Mouse (Mus musculus) liver, adult 2 months (tissue): ENCODE data around the gene Sp7. TPM values are rescaled to one million over a fixed set of nuclear protein-coding genes. Genes with fewer than 3 reads are reported as not detected.
A peak's percentile ranks its signal among the peaks of the same experiment; 100 is the strongest.

ENCODE experiments used
- DNase-seq: peaks from one replicate; pipeline ENCODE4 v3.0.0-alpha.2; 2011; ENCODE audit warnings: low read depth, low spot score; ENCODE audit errors: extremely low read depth
- H3K27ac ChIP-seq: fragments of 200-500 bp; replicated peaks from 2 replicates; pipeline ENCODE4 v1.5.1; 2012; ENCODE audit warnings: low read depth, mild to moderate bottlenecking, control low read depth, inconsistent platforms, low read length; ENCODE audit not compliant: insufficient read depth
- H3K27me3 ChIP-seq: fragments of 200-500 bp; 2 replicates; pipeline ENCODE4 v1.6.1; 2012; ENCODE audit warnings: mild to moderate bottlenecking, moderate library complexity, low read length, inconsistent platforms; ENCODE audit not compliant: control insufficient read depth, insufficient read depth
- H3K36me3 ChIP-seq: fragments of 200-500 bp; 2 replicates; pipeline ENCODE4 v1.6.1; 2012; ENCODE audit warnings: low read length, inconsistent platforms; ENCODE audit not compliant: control insufficient read depth, insufficient read depth
- H3K4me1 ChIP-seq: fragments of 200-500 bp; 2 replicates; pipeline ENCODE4 v1.6.1; 2011; ENCODE audit warnings: low read length; ENCODE audit not compliant: control insufficient read depth, insufficient read depth
- H3K4me3 ChIP-seq: fragments of 200-500 bp; 2 replicates; pipeline ENCODE4 v1.5.1; 2011; ENCODE audit warnings: low read depth, mild to moderate bottlenecking, control low read depth, low read length, moderate library complexity; ENCODE audit not compliant: insufficient read depth
- H3K79me2 ChIP-seq: fragments of 200-500 bp; 2 replicates; pipeline ENCODE4 v1.6.1; 2012; ENCODE audit warnings: inconsistent platforms, mild to moderate bottlenecking, low read length, moderate library complexity; ENCODE audit not compliant: control insufficient read depth, insufficient read depth
- H3K9ac ChIP-seq: fragments of 200-500 bp; 2 replicates; pipeline ENCODE4 v1.6.1; 2012; ENCODE audit warnings: low read depth, mild to moderate bottlenecking, control low read depth, inconsistent platforms, low read length
- CTCF ChIP-seq: fragments of 200-500 bp; IDR thresholded peaks from 2 replicates; pipeline ENCODE4 v1.5.1; 2011; ENCODE audit warnings: low read depth, low read length, control low read depth
- POLR2A ChIP-seq: fragments of 200-500 bp; IDR thresholded peaks from 2 replicates; pipeline ENCODE4 v1.6.1; 2011; ENCODE audit warnings: low read length, control low read depth; ENCODE audit not compliant: insufficient read depth; ENCODE audit errors: extremely low read depth
- WGBS: fragments of 180-500 bp; shearing (Covaris S2); methylation state at CpG from one replicate; pipeline ENCODE4 v1.1.7; 2018; 5-methylcytosine and 5-hydroxymethylcytosine counted together
- polyA plus RNA-seq: library from polyadenylated mRNA; depleted of rRNA; stranded (reverse); fragments of >200 nt; gene quantifications from 2 replicates; pipeline ENCODE4 v1.2.3, GENCODE M21; 2012
- total RNA-seq: library from RNA; depleted of rRNA; stranded (reverse); fragments of >200 nt; gene quantifications from 2 replicates; pipeline ENCODE4 v1.2.3, GENCODE M21; 2014

The Sp7 gene
- total and polyA plus RNA-seq, 2 experiments: not detected

GRCm38 (mm10) chr15:102350942-102351291 is 16.1 kb downstream of the Sp7 start:
- H3K79me2 ChIP-seq: no peaks in the 10 kb centered on the region
- H3K36me3 ChIP-seq: no peaks in the 10 kb centered on the region
- H3K4me1 ChIP-seq: peaks cover 7% of the 10 kb centered on the region; the same call in 1 of the 2 replicates
- peak overlapping the region; percentile 81 for H3K4me3 ChIP-seq
- no peak for TF ChIP-seq CTCF
- WGBS: 5% methylated on average over 11 of the region's 11 CpGs
- DNase-seq: no peak
- peaks cover 4% of the 10 kb centered on the region for H3K27me3 ChIP-seq
- peak overlapping the region; percentile 36 for H3K9ac ChIP-seq
- peak overlapping the region; percentile 49 for H3K27ac ChIP-seq

DNA sequence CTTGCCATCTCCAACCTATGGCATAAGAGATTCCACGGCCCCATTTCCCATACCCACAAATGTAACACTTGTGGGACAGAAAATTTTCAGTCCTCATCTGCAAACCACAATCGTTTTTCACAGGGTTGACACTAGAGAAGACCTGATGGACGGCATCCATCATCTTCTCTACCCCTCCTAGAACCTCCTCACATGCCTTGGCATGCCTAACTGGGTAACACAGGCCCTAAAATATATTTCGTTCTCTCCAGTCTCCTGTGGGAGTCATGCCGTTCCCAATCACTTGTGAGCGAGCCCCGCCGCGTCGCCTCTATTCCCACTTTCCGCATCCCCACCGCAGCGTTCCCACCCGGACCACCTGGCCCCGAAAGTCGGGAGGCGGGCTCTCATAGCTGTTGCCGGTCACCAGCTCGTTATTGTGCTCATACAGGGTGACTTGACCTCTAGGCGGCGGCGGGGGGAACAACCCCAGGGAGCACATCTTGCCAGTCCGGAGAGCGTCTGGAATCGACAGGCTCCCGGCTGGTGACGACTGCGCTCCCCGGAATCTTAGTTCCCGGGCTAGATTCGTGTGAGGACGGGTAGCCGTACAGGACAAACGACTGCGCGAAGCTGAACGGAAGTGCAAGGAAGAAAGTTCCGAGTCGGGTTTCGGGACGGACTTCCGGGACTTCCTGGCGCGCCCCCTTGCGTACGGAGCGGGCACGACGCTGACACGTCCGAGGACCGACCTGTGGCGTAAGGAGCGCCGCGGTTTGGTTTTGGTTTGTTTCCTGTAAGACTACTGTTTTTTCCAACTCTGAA is 16.6 kb downstream of the Sp7 start, which contains the start of gene Aaas:
Gene Aaas, minus strand, starts transcription at position 634 of the 804 bp plus-strand sequence.
- H3K9ac ChIP-seq: peak within 1 kb of the TSS; percentile 80
- H3K4me1 ChIP-seq: peaks cover 7% of the 10 kb centered on the region; the same call in 1 of the 2 replicates
- TF ChIP-seq CTCF (peak; percentile 89), POLR2A (peak; percentile 69; the same call in 1 of the 2 replicates)
- peak; percentile 89 for DNase-seq
- no peaks in the 10 kb centered on the region for H3K27me3 ChIP-seq
- under 1% methylated on average over 56 of the region's 56 CpGs for WGBS
- peak within 1 kb of the TSS; percentile 49 for H3K27ac ChIP-seq
- no peaks in the 10 kb centered on the region for H3K36me3 ChIP-seq
- peak within 1 kb of the TSS; percentile 81 for H3K4me3 ChIP-seq
- H3K79me2 ChIP-seq: no peaks in the 10 kb centered on the region

DNA sequence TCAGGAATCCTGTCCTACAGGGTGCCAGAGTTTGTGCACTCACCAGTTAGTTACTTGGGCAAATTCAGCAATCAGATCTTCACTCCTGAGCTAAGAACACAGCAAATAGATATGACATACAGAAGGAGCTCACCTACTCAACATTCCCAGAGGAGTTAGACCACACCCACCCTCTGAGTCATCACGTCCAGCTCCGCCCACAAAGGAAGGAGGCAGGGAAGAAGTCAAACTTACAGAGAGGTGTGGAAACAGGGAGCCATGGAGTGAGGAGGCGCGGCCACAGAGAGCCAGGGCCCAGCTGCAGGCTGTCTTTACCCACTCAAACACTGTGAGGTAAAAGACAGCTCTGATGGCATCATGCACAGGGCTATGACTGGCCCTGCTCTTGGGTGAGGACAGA is 20.5 kb downstream of the Sp7 start:
- Histone ChIP-seq H3K9ac (no peak overlapping the region), H3K36me3 (no peaks in the 10 kb centered on the region), H3K27me3 (no peaks in the 10 kb centered on the region), H3K4me1 (peaks cover 4% of the 10 kb centered on the region; the same call in 1 of the 2 replicates), H3K27ac (no peak overlapping the region), H3K4me3 (no peak overlapping the region), H3K79me2 (no peaks in the 10 kb centered on the region)
- 80% methylated on average over 4 of the region's 4 CpGs for WGBS
- no peak for DNase-seq
- TF ChIP-seq CTCF: no peak
- no peak for TF ChIP-seq POLR2A

DNA sequence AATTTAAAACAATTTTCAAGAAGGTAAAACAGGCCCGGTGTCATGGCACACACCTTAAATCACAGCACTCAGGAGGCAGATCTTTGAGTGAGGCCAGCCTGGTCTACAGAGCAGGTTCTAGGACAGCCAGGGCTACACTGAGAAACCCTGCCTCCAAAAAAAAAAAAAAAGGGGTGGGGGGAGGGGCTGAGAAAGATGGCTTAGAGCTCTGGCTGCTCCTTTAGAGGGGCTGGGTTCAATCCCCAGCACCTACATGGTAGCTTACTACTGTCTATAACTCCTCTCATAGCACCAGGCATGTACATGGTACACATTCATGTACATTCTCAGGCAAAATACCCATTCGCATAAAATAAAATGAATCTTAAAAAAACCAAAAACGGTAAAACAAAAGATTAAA is 22.5 kb downstream of the Sp7 start:
- H3K27me3 ChIP-seq: no peaks in the 10 kb centered on the region
- no peak overlapping the region for H3K4me3 ChIP-seq
- H3K4me1 ChIP-seq: no peaks in the 10 kb centered on the region
- H3K36me3 ChIP-seq: no peaks in the 10 kb centered on the region
- no peak for DNase-seq
- WGBS: 92% methylated on average over 3 of the region's 3 CpGs
- no peak overlapping the region for H3K27ac ChIP-seq
- H3K79me2 ChIP-seq: no peaks in the 10 kb centered on the region
- H3K9ac ChIP-seq: no peak overlapping the region
- TF ChIP-seq CTCF: no peak
- TF ChIP-seq POLR2A: no peak

DNA sequence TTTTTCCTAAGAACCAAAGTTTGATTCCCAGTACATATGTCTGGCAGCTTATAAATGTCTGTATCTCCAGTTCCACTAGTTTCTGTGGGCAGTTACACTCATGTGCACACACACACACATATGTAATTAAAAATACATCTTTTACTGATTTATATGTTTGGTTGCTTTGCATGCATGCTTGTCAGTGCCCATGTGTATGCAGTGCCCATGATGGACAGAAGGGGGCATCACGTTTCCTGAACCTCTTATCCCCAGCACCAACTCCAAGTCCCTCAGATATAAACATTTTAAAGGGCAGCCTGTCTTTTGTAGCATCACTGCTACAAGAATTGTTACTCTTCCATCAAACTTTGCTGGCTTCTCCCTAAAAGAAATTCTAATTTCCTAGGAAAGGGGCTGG is 25.4 kb downstream of the Sp7 start:
- no peak for TF ChIP-seq POLR2A
- TF ChIP-seq CTCF: peak; percentile 75
- Histone ChIP-seq H3K36me3 (0 out of 2 replicates have a peak, but pooled peaks cover 3% of the 10 kb centered on the region), H3K9ac (no peak overlapping the region), H3K4me3 (no peak overlapping the region), H3K4me1 (no peaks in the 10 kb centered on the region), H3K27ac (no peak overlapping the region), H3K79me2 (no peaks in the 10 kb centered on the region), H3K27me3 (no peaks in the 10 kb centered on the region)
- DNase-seq: peak; percentile 54
- WGBS: 24% methylated on average over 1 of the region's 1 CpGs

DNA sequence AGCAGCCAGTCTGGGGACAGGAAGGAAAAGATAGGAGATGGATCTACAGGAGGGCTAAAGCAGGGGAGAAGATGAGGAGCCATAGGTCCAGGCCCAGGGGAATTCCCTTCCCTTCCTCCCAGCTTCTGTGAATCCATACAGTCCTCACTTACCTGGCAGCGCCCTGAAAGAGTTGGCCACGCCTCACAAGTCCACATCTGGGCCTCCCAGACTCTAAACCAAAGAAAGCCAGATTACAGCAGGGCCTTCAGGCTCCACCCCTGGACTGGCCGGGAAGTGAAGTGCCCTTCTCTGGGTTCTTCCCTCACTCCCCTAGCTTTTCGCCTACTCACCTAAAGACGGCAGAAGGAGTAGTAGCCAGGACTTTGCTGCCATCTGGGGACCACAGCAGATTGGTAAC is 27.4 kb downstream of the Sp7 start:
- Histone ChIP-seq H3K79me2 (no peaks in the 10 kb centered on the region), H3K4me3 (no peak overlapping the region), H3K36me3 (peaks cover 5% of the 10 kb centered on the region; the same call in 1 of the 2 replicates), H3K4me1 (no peaks in the 10 kb centered on the region), H3K9ac (no peak overlapping the region), H3K27ac (no peak overlapping the region), H3K27me3 (no peaks in the 10 kb centered on the region)
- TF ChIP-seq CTCF (no peak), POLR2A (no peak)
- 84% methylated on average over 5 of the region's 5 CpGs for WGBS
- DNase-seq: no peak
